Mouse (Mus musculus): ENCODE data around the gene Cfap300. TPM values are rescaled to one million over a fixed set of nuclear protein-coding genes. Genes with fewer than 3 reads are reported as not detected.

The Cfap300 gene
- polyA plus RNA-seq, 1 experiment from 2014 or later, result 19.5 TPM

Other genes starting within 250 kb of the Cfap300 start
- gene Birc2, start 205.8 kb downstream of the Cfap300 start, polyA plus RNA-seq (2014; fragmentation: Nextera tagmentation; extraction: Ambion mirVana), result 47.7 and 48.9 TPM in 2 replicates
- gene Birc3, start 169.6 kb downstream of the Cfap300 start, polyA plus RNA-seq (2014; fragmentation: Nextera tagmentation; extraction: Ambion mirVana), result 1.7 and 2.7 TPM in 2 replicates
- 9.5 and 10.1 TPM in 2 replicates for gene Yap1, start 38.2 kb downstream of the Cfap300 start, polyA plus RNA-seq (2014; fragmentation: Nextera tagmentation; extraction: Ambion mirVana)
- 5.8 and 6.0 TPM in 2 replicates for gene Cep126, start 91.5 kb upstream of the Cfap300 start, polyA plus RNA-seq (2014; fragmentation: Nextera tagmentation; extraction: Ambion mirVana)